Mouse (Mus musculus) midbrain, embryonic 12.5 days (tissue): ENCODE data around the gene Aipl1. TPM values are rescaled to one million over a fixed set of nuclear protein-coding genes. Genes with fewer than 3 reads are reported as not detected.
A peak's percentile ranks its signal among the peaks of the same experiment; 100 is the strongest.

ENCODE experiments used
- ATAC-seq: fragments of 200-750 bp; cut with Nextera tagmentation; 2 replicates; pipeline ENCODE4 v1.8.0; 2017; ENCODE audit warnings: low read depth, moderate TSS enrichment, moderate library complexity; ENCODE audit not compliant: low FRiP score
- H3K27ac ChIP-seq: fragments of 300-500 bp; sonication (generic); replicated peaks from 2 replicates; pipeline ENCODE4 v1.5.1; 2016; ENCODE audit warnings: mild to moderate bottlenecking
- H3K27me3 ChIP-seq: fragments of 300-500 bp; sonication (generic); 2 replicates; pipeline ENCODE4 v1.6.1; 2016; ENCODE audit warnings: mild to moderate bottlenecking
- H3K36me3 ChIP-seq: fragments of 300-500 bp; sonication (generic); 2 replicates; pipeline ENCODE4 v1.6.1; 2016
- H3K4me1 ChIP-seq: fragments of 300-500 bp; sonication (generic); 2 replicates; pipeline ENCODE4 v1.6.1; 2016
- H3K4me2 ChIP-seq: fragments of 300-500 bp; sonication (generic); replicated peaks from 2 replicates; pipeline ENCODE4 v1.6.1; 2016; ENCODE audit warnings: mild to moderate bottlenecking, moderate library complexity
- H3K4me3 ChIP-seq: fragments of 300-500 bp; sonication (generic); 2 replicates; pipeline ENCODE4 v1.5.1; 2016; ENCODE audit warnings: mild to moderate bottlenecking
- H3K9ac ChIP-seq: fragments of 300-500 bp; sonication (generic); replicated peaks from 2 replicates; pipeline ENCODE4 v1.6.1; 2016; ENCODE audit warnings: mild to moderate bottlenecking, moderate library complexity
- H3K9me3 ChIP-seq: fragments of 300-500 bp; sonication (generic); 2 replicates; pipeline ENCODE4 v1.6.1; 2016; ENCODE audit warnings: mild to moderate bottlenecking
- WGBS: fragments of 180-500 bp; shearing (Covaris S2); methylation state at CpG from one replicate; pipeline ENCODE4 v1.1.7; 2016; 5-methylcytosine and 5-hydroxymethylcytosine counted together
- polyA plus RNA-seq: library from polyadenylated mRNA; unstranded; fragments of >200 nt; fragmentation: Nextera tagmentation; extraction: Ambion mirVana; gene quantifications from 2 replicates; pipeline ENCODE4 v1.2.1, GENCODE M21; 2016

Gene Aipl1
- polyA plus RNA-seq, 1 experiment from 2014 or later: 0.57 TPM

- peaks cover 35% of the 10 kb centered on the region for H3K36me3 ChIP-seq
- H3K27ac ChIP-seq: no peak overlapping the region
- peaks cover 18% of the 10 kb centered on the region for H3K4me1 ChIP-seq
- no peak overlapping the region for H3K9ac ChIP-seq
- no peak overlapping the region for H3K4me2 ChIP-seq
- H3K4me3 ChIP-seq: no peak overlapping the region
- no peak for ATAC-seq
- H3K9me3 ChIP-seq: no peaks in the 10 kb centered on the region
- 69% methylated on average over 8 of the region's 8 CpGs for WGBS
- peaks cover 56% of the 10 kb centered on the region for H3K27me3 ChIP-seq
Observed at GRCm38 (mm10) chr11:72049171-72049759, 12.0 kb upstream of the Aipl1 start.

- peaks cover 52% of the 10 kb centered on the region for H3K27me3 ChIP-seq
- H3K27ac ChIP-seq: no peak overlapping the region
- peaks cover 39% of the 10 kb centered on the region for H3K36me3 ChIP-seq
- WGBS: 58% methylated on average over 6 of the region's 6 CpGs
- H3K4me3 ChIP-seq: no peak overlapping the region
- H3K4me1 ChIP-seq: peaks cover 24% of the 10 kb centered on the region
- no peak overlapping the region for H3K4me2 ChIP-seq
- ATAC-seq: no peak
- no peak overlapping the region for H3K9ac ChIP-seq
- no peaks in the 10 kb centered on the region for H3K9me3 ChIP-seq
Observed at GRCm38 (mm10) chr11:72048730-72049129, 11.4 kb upstream of the Aipl1 start.

GRCm38 (mm10) chr11:72044231-72044630 is 6.9 kb upstream of the Aipl1 start:
- Histone ChIP-seq H3K4me1 (peaks cover 46% of the 10 kb centered on the region), H3K4me2 (peak overlapping the region; percentile 79), H3K27me3 (peaks cover 9% of the 10 kb centered on the region), H3K27ac (no peak overlapping the region), H3K4me3 (peak overlapping the region; percentile 69; the same call in 1 of the 2 replicates), H3K9me3 (no peaks in the 10 kb centered on the region), H3K36me3 (peaks cover 39% of the 10 kb centered on the region), H3K9ac (no peak overlapping the region; the same call in 1 of the 2 replicates)
- WGBS: 88% methylated on average over 3 of the region's 3 CpGs
- no peak for ATAC-seq

- Histone ChIP-seq H3K4me1 (peaks cover 54% of the 10 kb centered on the region), H3K9me3 (no peaks in the 10 kb centered on the region), H3K36me3 (peaks cover 33% of the 10 kb centered on the region), H3K4me2 (peak overlapping the region; percentile 79), H3K9ac (peak overlapping the region; percentile 62), H3K27ac (no peak overlapping the region), H3K4me3 (peak overlapping the region; percentile 69), H3K27me3 (no peaks in the 10 kb centered on the region)
- no peak for ATAC-seq
- 2% methylated on average over 14 of the region's 14 CpGs for WGBS
Observed at GRCm38 (mm10) chr11:72042631-72043030, 5.3 kb upstream of the Aipl1 start.

- Histone ChIP-seq H3K36me3 (peaks cover 31% of the 10 kb centered on the region), H3K27me3 (no peaks in the 10 kb centered on the region), H3K27ac (peak within 1 kb of the TSS; percentile 82), H3K4me2 (peak within 1 kb of the TSS; percentile 79), H3K4me1 (peaks cover 54% of the 10 kb centered on the region), H3K4me3 (peak within 1 kb of the TSS; percentile 69), H3K9me3 (no peaks in the 10 kb centered on the region), H3K9ac (peak within 1 kb of the TSS; percentile 72)
- WGBS: under 1% methylated on average over 52 of the region's 52 CpGs
- peak; percentile 93 for ATAC-seq
Observed at GRCm38 (mm10) chr11:72041768-72042607, 4.7 kb upstream of the Aipl1 start, which contains the start of gene Pimreg. Gene Pimreg (plus strand): TSS chr11:72042032.

- Histone ChIP-seq H3K4me2 (peak overlapping the region; percentile 79), H3K27me3 (no peaks in the 10 kb centered on the region), H3K4me1 (peaks cover 54% of the 10 kb centered on the region), H3K36me3 (peaks cover 24% of the 10 kb centered on the region), H3K4me3 (peak overlapping the region; percentile 69), H3K27ac (peak overlapping the region; percentile 82), H3K9me3 (no peaks in the 10 kb centered on the region), H3K9ac (peak overlapping the region; percentile 72)
- ATAC-seq: no peak
- WGBS: 11% methylated on average over 6 of the region's 6 CpGs
Observed at GRCm38 (mm10) chr11:72041290-72041767, 4.0 kb upstream of the Aipl1 start.

- H3K4me3 ChIP-seq: no peak overlapping the region
- no peaks in the 10 kb centered on the region for H3K27me3 ChIP-seq
- H3K9me3 ChIP-seq: no peaks in the 10 kb centered on the region
- peak overlapping the region; percentile 34 for H3K4me2 ChIP-seq
- H3K27ac ChIP-seq: peak overlapping the region; percentile 40; the same call in 1 of the 2 replicates
- ATAC-seq: no peak
- H3K9ac ChIP-seq: peak overlapping the region; percentile 11
- H3K4me1 ChIP-seq: peaks cover 53% of the 10 kb centered on the region
- H3K36me3 ChIP-seq: 0 out of 2 replicates have a peak, but pooled peaks cover 9% of the 10 kb centered on the region
- WGBS: 25% methylated on average over 16 of the region's 16 CpGs
Observed at GRCm38 (mm10) chr11:72039599-72040386, 2.5 kb upstream of the Aipl1 start.

- no peak overlapping the region for H3K9ac ChIP-seq
Observed at GRCm38 (mm10) chr11:72037996-72038395, 687 bp upstream of the Aipl1 start.

GRCm38 (mm10) chr11:72032589-72032988 is 4.7 kb downstream of the Aipl1 start:
- H3K9me3 ChIP-seq: no peaks in the 10 kb centered on the region
- ATAC-seq: no peak
- no peak overlapping the region for H3K27ac ChIP-seq
- WGBS: 92% methylated on average over 3 of the region's 3 CpGs
- no peaks in the 10 kb centered on the region for H3K4me1 ChIP-seq
- H3K27me3 ChIP-seq: peaks cover 22% of the 10 kb centered on the region
- H3K4me3 ChIP-seq: no peak overlapping the region
- H3K9ac ChIP-seq: no peak overlapping the region
- H3K4me2 ChIP-seq: no peak overlapping the region
- H3K36me3 ChIP-seq: no peaks in the 10 kb centered on the region

More at GRCm38 (mm10) chr11:72037996-72038395, 687 bp upstream of the Aipl1 start:
- Histone ChIP-seq H3K9me3 (no peaks in the 10 kb centered on the region), H3K36me3 (no peaks in the 10 kb centered on the region), H3K4me3 (no peak overlapping the region), H3K4me1 (peaks cover 35% of the 10 kb centered on the region), H3K27ac (no peak overlapping the region), H3K4me2 (no peak overlapping the region), H3K27me3 (no peaks in the 10 kb centered on the region)
- no peak for ATAC-seq
- 3% methylated on average over 4 of the region's 4 CpGs for WGBS

- Histone ChIP-seq H3K27ac (no peak overlapping the region), H3K4me3 (no peak overlapping the region), H3K9ac (no peak overlapping the region), H3K36me3 (no peaks in the 10 kb centered on the region), H3K4me2 (no peak overlapping the region), H3K27me3 (peaks cover 25% of the 10 kb centered on the region), H3K9me3 (no peaks in the 10 kb centered on the region), H3K4me1 (no peaks in the 10 kb centered on the region)
- 85% methylated on average over 4 of the region's 4 CpGs for WGBS
- ATAC-seq: no peak
Observed at GRCm38 (mm10) chr11:72032091-72032490, 5.2 kb downstream of the Aipl1 start.

GRCm38 (mm10) chr11:72031353-72031752 is 6.0 kb downstream of the Aipl1 start:
- 91% methylated on average over 7 of the region's 7 CpGs for WGBS
- no peaks in the 10 kb centered on the region for H3K4me1 ChIP-seq
- H3K36me3 ChIP-seq: no peaks in the 10 kb centered on the region
- no peak overlapping the region for H3K9ac ChIP-seq
- H3K9me3 ChIP-seq: no peaks in the 10 kb centered on the region
- H3K27ac ChIP-seq: no peak overlapping the region
- no peak for ATAC-seq
- no peak overlapping the region for H3K4me3 ChIP-seq
- no peak overlapping the region for H3K4me2 ChIP-seq
- peaks cover 25% of the 10 kb centered on the region for H3K27me3 ChIP-seq
